Mouse (Mus musculus) CD4-positive, CD25-positive, alpha-beta regulatory T cell, adult 2 months (primary cell): ENCODE results near the gene Olfr204.
"Not testable (repeated sequence)": the region's sequence is repeated elsewhere in the genome, so short reads cannot be mapped to it uniquely, and the experiment has no call there.

Experiments used
- DNase-seq: peaks from one replicate; pipeline ENCODE4 v3.0.0-alpha.2; 2012; ENCODE audit warnings: low read depth, low spot score

The Olfr204 gene

GRCm38 (mm10) chr16:59318148-59318547 lies at the start of gene Olfr204:
Gene Olfr204 (minus strand): TSS chr16:59318248.
- no peak for DNase-seq

DNA sequence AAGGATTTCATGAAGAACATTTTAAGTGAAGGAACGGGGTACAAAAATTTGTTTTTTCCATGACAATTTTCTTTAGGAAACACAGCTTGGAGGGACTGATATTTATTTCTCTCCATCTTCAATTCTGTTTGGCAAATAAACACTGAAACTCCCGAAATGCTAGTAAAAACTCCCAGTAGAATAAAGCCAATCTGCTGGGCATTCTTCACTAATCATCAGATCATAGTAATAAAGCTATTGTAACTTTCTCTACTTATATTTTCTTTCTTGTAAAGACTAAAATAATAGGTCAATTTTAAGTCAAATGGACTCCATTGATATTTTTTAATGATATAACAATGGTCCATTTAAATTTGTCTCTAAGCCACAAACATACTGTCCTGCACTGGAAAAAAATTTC lies 45.8 kb upstream of the Olfr204 start, which contains the start of gene Olfr209:
TSS of gene Olfr209 (minus strand) at position 101 of the 400 bp plus-strand sequence.
- no peak for DNase-seq

- no peak for DNase-seq
These were observed 31.1 kb upstream of the Olfr204 start, which contains the start of gene Olfr206 for GRCm38 (mm10) chr16:59349146-59349545. Gene Olfr206 (minus strand): TSS chr16:59349246.

GRCm38 (mm10) chr16:59331038-59331437 lies 13.0 kb upstream of the Olfr204 start, which contains the start of gene Olfr205:
Gene Olfr205 (minus strand): TSS chr16:59331138.
- no peak for DNase-seq

GRCm38 (mm10) chr16:59323262-59323661 lies 5.2 kb upstream of the Olfr204 start:
- DNase-seq: not testable (repeated sequence)

DNA sequence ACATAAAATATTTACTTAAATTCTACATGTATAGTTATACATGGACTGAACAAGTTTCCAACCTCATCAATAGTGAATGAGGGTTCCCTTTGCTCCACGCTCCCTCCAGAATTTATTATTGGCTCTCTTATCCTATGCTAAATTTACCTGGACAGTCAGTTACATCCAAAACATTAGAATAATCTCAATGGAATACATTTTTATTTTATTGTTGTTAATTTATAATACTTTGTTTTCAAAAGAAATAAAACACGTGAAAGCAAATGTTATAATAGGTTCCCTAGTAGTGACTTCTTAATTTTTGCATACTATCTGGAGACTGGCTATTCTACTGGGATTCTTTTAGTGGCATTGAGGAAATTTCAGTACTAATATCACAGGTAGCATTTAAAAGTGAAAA lies 19.5 kb downstream of the Olfr204 start, which contains the start of gene Olfr203:
TSS of gene Olfr203 (plus strand) at position 301 of the 400 bp plus-strand sequence.
- no peak for DNase-seq

DNA sequence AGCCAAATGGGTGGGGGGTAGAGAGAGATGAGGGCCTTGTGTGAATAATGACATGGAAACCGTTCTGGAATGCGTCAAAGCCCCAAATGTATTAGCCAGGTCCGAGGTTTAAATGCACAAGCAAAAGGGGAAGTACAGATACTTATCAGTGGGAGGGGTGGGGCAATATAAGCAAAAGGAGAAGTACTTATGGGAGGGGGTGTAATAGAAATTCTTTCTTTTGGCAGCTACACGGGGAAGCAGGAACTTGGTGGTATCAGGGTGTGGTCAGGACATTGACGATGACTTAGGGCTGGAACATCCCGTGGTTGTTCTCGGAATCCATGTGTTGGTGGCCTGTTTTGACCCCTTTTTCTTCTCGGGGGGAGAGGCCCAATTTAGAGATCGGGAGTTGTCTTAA lies 30.5 kb downstream of the Olfr204 start:
- DNase-seq: not testable (repeated sequence)

- DNase-seq: no peak
These were observed 31.4 kb downstream of the Olfr204 start, which contains the start of gene Olfr202 for GRCm38 (mm10) chr16:59286693-59287092. Gene Olfr202 (minus strand): TSS chr16:59286793.

- no peak for DNase-seq
These were observed 34.6 kb downstream of the Olfr204 start for GRCm38 (mm10) chr16:59283476-59283875.

DNA sequence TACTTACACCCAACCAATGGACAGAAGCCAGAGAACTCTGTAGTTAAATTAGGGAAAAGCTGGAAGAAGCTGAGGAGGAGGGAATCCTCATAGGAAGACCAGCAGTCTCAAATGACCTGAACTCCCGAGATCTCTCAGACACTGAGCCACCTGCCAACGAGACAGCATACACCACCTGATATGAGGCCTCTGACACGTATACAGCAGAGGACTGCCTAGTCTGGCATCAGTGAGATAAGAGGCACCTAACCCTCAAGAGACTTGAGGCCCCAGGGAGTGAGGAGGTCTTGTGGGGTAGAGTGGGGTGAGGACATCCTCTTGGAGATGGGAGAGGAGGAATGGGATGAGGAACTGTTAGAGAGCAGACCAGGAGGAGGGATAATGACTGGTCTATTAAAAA lies 37.5 kb downstream of the Olfr204 start:
- DNase-seq: no peak

GRCm38 (mm10) chr16:59272532-59272931 lies 45.5 kb downstream of the Olfr204 start, which contains the start of gene Olfr201:
Gene Olfr201 (minus strand): TSS chr16:59272632.
- not testable (repeated sequence) for DNase-seq

DNA sequence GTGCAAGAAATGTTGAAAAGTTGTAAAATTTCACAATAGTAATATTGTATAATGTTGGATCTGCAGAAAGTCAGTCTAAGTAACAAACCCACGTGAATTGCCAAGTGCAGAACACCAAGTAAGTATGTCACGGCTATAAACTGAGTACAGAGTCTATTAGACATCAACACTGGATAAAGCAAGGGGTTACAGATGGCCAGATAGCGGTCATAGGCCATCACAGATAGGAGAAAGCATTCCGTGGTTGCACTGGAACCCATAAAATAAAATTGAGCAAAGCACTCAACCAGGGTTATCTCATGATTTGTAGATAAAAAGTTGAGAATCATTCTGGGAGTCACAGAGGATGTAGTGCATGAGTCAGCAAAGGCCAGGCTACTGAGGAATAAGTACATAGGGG lies 49.0 kb downstream of the Olfr204 start:
- not testable (repeated sequence) for DNase-seq
